Mouse (Mus musculus) kidney, postnatal 14 days (tissue): Measurements from ENCODE around the gene Csdc2.
A peak's percentile ranks its signal among the peaks of the same experiment; 100 is the strongest.

Source experiments
- DNase-seq: peaks from one replicate; pipeline ENCODE4 v3.0.0; 2022; ENCODE audit warnings: mixed read lengths

Csdc2 gene

DNA sequence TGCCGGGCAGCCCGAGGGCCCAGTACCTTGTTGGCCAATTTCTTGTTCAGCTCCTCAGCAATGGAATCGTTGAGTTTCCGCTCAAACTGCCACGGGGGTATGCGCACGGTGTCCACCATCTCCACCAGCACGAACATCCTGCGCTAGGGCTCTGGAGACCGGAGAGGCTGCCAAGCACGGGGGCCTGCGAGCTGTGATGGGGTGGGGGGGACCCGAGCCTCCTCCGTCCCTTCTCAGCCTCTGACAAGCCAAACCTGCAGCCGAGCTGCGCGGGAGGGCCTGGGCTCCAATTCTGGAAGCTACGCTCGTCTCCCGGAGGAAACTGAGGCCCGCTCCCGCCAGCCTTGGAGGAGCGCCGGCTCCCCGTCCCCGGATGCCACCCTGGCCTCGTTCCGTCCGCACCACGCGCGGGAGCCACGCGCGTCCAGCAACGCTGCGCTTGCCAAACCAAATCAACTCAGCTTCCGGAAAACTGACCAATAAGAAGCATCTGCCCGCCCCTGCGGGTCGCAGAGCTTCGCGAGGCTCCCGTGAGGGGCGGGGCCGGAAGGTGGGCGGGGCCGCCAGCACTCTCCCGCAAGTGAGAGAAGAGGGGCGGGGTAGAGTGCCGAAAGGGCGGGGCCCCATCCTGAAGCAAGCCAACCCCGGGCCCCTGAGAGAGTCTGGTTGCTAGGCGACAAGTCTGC lies 10.7 kb upstream of the Csdc2 start, which contains the start of gene Polr3h:
Gene Polr3h, minus strand, starts transcription at position 481 of the 686 bp plus-strand sequence.
- peak; percentile 98 for DNase-seq

GRCm38 (mm10) chr15:81926446-81926822 lies 10.1 kb upstream of the Csdc2 start:
- DNase-seq: no peak

DNA sequence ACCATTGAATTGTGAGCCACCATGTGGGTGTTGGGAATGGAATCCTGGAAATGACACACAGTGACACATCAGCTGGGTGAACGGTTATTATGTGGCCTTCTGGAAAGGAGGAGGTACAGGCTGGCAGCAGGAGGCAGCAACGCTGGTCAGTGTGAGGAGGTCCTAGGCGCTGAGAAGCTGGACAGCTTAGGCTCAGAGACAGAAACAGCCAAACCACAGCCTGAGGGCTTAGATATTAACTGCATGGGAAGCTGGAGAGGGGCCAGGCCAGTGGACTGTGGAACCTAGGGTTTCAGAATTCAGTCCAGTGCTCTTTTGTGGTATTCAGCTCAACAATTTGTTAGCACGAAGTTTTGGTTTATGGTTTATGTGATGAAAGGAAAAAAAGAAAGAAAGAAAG lies 8.8 kb upstream of the Csdc2 start:
- DNase-seq: peak; percentile 88

DNA sequence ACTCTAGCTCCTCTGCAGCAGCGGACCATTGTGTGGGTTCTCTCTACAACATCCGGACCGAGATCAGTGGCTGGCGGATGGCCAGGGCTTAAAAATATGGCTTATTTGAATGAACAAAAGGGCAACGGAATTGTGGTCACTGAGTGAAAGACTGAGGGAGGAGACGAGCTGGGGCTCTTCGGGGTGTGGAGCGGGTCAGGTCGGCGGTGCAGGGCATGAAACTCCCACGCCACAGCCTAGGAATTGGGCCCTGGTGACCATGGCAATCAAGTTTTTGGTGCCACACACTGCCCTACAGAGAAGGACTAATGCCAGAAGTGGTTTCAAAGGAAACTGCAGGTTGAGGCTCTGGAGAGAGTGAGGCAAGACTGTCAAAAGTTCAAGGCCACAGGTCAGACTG lies 8.3 kb upstream of the Csdc2 start:
- DNase-seq: peak; percentile 88

GRCm38 (mm10) chr15:81932951-81933470 lies 3.5 kb upstream of the Csdc2 start:
- DNase-seq: peak; percentile 70

DNA sequence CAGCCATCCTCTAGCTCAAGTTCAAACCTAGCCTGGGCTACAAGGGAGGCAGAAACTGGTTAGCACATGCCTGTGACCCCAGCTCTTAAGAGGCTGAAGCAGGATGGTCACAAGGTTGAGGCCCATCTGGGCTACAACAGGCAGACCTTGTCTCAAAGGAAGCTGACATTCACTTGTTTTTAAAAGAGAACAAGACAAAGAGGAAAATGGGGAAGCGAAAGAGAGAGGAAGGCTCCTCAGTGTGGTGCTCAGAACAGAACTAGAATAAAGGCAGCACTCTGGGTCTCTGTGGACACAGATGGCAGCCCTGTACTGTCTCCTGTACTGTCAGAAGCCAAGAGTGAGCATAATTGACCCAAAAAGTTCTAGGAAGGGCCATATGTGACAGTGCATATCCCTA lies 2.6 kb upstream of the Csdc2 start:
- no peak for DNase-seq

DNA sequence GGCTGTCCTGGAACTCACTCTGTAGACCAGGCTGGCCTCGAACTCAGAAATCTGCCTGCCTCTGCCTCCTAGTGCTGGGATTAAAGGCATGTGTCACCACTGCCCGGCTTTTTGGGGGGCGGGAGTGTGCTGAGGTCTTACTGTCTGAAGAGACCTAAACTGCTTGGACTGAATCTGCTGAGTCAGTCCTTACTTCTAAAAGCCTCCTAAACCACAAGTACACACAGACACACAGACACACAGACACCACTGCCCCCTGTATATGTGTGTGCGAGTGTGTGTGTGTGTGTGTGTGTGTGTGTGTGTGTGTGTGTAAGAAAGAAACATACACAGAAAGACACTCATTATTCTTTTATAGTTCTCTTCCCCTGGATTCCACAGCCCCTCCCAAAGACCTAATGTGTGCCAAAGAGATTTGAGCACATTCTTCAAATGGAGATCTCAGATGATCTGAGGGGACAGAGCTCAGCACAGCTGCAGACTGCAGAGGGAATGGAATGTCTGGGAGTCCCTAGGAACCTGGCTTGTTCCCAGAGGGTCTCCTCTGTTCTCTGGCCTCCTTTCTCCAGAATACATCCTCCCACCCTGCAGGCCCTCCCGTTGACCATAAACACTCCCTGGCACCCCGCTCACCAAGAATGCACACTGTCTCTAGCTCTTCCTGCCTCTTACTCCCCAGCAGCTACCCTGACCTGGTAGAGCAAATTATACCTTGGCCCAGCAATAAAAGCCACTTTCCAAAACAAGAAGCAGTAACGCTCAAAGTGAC lies 506 bp upstream of the Csdc2 start:
- DNase-seq: no peak

DNA sequence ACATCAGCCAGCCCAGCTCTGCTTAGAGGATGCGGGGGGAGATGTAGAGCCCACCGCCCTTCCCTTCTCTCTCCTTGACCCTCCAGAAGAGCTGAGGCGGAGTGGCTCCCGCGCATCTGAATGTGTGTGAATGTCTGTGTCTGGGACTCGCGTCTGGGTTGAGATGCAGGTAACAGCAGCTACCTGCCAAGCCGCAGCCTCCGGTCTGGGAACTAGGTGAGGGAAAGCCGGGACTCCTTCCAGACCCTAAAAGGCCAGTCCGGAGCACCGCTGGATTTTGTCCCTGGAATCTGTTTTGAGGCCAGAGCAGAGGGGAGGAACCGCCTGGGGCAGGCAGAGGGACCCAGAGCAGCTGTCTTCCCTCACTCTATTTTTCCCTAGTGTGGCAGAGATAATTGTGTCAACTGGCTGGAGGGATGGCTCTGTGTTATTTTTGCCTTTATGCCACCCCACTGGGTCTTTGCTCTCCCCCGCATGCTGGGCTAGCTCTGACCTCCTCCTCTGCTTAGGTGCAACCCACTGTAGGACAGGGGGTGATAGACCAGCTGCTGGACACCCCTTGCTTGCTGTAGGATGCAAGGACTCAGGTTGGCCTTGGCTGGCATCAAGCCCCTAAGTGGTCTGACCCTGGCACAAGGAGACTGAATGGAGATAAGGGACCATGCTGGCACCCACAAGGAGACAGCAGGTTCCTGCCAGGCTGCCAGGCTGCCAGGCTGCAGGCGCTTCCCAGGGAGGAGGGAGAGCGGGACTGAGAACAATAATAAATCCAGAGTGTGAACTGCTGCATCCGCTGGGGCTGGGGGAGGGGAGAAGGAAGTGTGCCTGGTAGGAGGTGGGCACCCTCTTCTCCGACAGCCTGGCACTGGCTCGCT lies 776 bp downstream of the Csdc2 start:
- DNase-seq: peak; percentile 41

GRCm38 (mm10) chr15:81938246-81938645 lies 1.7 kb downstream of the Csdc2 start:
- DNase-seq: no peak

DNA sequence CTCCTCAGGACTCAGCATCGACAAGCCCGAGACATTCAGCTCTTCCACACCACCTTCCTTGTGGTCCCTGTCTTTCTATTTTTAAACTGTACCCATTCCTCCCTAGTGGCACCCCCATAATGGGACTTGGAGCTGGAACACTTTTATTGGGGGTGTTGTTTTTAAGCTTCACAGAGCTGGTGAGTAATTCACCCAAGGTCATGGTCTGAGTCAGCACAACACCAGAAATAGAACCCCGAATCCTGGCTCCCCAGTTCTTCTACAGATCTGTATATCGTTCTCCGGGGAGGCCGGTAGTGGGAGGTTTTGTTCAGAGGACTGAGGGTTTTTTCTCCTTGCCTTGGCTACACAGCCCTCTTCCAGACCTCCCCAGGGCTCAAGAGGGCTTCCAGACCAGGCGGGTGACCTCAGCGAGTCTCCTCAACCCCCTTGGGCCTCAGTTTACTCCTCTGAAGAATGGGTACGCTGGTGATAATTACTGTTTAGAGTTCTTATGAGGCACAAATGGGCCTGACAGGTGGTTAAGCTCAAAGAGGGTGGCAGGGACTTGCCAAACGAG lies 2.7 kb downstream of the Csdc2 start:
- no peak for DNase-seq

GRCm38 (mm10) chr15:81939774-81940173 lies 3.2 kb downstream of the Csdc2 start:
- no peak for DNase-seq

DNA sequence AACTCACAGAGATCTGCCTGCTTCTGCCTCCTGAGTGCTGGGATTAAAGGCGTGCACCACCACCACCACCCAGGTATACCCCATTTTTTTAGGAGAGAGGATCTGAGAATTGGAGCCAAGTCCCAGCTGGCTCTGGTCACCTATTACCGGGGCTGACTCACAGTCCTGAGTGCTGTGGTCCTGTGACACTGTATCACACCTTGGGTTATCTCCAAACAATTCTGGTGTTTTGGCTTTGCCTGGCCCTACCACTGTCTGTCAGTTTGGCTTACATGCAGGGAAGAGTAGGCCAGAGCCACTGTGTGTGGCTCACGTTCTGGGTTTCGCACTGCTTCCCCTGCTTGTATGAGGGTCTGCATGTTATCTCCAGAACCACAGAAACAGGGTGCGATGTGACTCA lies 3.7 kb downstream of the Csdc2 start:
- DNase-seq: no peak

DNA sequence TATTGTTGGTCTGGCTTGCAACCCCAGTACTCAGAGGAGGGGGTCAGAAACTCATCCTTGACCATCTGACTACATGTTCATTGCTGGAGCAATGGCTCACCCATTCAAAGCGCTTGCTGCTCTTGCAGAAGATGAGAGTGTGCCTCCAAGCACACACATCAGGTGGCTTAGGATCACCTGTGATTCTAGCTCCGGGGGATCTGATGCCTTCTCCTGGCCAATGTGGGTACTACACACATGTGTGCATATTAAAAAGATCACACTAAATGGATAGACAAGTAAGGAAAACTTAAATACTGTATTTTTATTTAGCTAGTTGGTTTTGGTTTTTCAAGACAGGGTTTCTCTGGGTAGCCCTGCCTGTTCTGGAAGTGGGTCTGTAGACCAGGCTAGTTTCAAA lies 4.5 kb downstream of the Csdc2 start:
- DNase-seq: no peak

DNA sequence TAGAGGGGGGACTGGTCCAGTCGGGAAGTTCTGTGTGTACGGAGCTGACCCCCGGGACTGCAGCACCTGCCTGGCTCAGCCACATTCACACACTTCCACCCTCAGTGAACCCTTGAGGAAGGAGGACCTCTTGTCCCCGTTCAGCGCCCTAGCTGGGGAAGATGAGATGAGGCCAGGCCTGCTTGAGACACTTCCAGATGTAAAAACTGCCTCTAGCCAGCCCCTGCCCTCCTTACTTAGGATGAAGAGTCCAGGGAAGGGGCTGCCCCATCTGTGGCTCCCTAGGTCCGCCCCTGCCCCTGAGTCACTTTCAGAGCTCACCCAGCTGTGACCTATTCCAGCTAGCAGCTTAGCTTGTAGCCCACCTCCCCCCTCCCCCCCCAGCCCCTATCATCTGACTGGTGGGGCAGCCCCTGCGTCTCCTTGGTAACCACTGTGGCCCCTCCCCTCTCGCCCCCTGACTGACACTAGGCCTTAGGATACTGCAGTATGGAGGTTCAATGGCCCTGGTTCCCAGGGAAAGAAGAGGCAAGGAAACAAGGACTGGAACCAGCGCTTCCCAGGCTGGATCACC lies 6.7 kb downstream of the Csdc2 start:
- DNase-seq: no peak

- DNase-seq: no peak
Measured at GRCm38 (mm10) chr15:81949076-81949475, 12.5 kb downstream of the Csdc2 start.

DNA sequence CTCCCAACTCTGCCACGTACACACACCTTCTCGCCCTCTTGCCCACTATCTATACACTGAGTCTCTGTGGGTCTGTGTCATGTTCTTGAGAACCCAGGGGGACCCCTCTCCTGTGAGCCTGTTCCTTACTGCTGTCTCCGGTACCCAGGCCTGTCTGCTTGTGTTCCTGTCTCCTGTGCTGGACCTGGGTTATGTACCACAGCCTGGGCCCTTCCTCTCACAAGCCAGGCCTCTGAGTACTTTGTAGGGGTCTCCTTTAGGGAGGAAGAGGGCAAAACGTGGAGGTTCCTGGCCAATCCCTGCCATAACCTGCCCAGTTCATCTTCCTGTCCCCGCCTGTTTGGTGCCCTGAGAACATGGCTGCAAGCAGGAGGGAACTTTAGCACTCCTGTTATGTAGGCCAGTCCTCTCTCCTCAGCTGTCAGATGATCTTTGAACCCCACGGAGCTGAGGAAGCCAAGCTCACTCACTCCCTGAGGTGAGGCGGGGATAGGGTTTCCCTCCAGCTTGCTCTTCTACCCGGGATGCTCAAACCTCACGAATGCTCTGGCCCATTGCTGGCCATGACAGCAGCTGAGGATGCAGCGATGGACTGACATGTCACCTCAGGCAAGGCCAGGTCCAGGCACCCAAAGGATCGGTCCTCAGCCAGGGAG lies 13.0 kb downstream of the Csdc2 start:
- DNase-seq: peak; percentile 48

GRCm38 (mm10) chr15:81950716-81951115 lies 14.2 kb downstream of the Csdc2 start:
- DNase-seq: no peak

- DNase-seq: no peak
Measured at GRCm38 (mm10) chr15:81951159-81951558, 14.6 kb downstream of the Csdc2 start.

- no peak for DNase-seq
Measured at GRCm38 (mm10) chr15:81952310-81952709, 15.8 kb downstream of the Csdc2 start.

GRCm38 (mm10) chr15:81954151-81954583 lies 17.6 kb downstream of the Csdc2 start:
- no peak for DNase-seq

- no peak for DNase-seq
Measured at GRCm38 (mm10) chr15:81954716-81955115, 18.2 kb downstream of the Csdc2 start.

DNA sequence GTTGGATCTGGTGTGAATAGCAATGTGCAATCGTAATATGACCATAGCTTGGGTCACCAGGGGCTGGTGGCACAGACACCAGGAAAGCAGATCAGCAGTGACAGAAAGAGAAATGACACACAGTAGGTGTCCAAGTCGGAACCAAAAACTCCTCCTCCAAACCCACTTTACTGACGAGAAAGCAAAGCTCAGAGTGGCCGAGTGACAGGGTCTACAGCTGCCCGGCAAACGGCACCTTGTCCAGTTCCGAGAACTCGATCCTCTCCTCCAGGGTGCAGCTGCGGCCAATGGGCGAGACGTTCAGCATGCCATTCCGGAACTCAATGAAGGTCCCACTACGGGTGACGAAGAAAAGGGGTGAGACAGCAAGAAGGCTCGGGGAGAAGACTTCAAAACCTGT lies 18.9 kb downstream of the Csdc2 start:
- DNase-seq: no peak
